Mouse (Mus musculus) ES-Bruce4 (cell line): ENCODE data around the gene Man2a2.

Experiments used
- CTCF ChIP-seq: IDR thresholded peaks from one replicate; pipeline ENCODE4 v1.8.1; 2011; ENCODE audit warnings: low read depth, low read length
- POLR2A ChIP-seq: IDR thresholded peaks from one replicate; pipeline ENCODE4 v1.8.1; 2011; ENCODE audit warnings: low read length; ENCODE audit not compliant: insufficient read depth

- TF ChIP-seq POLR2A: no peak
- no peak for TF ChIP-seq CTCF
Observed at GRCm38 (mm10) chr7:80368635-80369421, 2.3 kb downstream of the Man2a2 start.
